Mouse (Mus musculus) limb, embryonic 13.5 days (tissue): Measurements from ENCODE around the gene 1700028K03Rik. TPM values are rescaled to one million over a fixed set of nuclear protein-coding genes. Genes with fewer than 3 reads are reported as not detected.

Source experiments
- ATAC-seq: fragments of 200-750 bp; cut with Nextera tagmentation; 2 replicates; pipeline ENCODE4 v1.8.0; 2017; ENCODE audit warnings: low read depth, moderate number of reproducible peaks, moderate TSS enrichment; ENCODE audit not compliant: low FRiP score
- H3K27ac ChIP-seq: fragments of 300-500 bp; sonication (generic); 2 replicates; pipeline ENCODE4 v1.5.1; 2015; ENCODE audit warnings: inconsistent platforms, mild to moderate bottlenecking, moderate library complexity
- H3K27me3 ChIP-seq: fragments of 300-500 bp; sonication (generic); 2 replicates; pipeline ENCODE4 v1.6.1; 2015; ENCODE audit warnings: mild to moderate bottlenecking, inconsistent platforms
- H3K36me3 ChIP-seq: fragments of 300-500 bp; sonication (generic); 2 replicates; pipeline ENCODE4 v1.6.1; 2015; ENCODE audit warnings: inconsistent platforms, mild to moderate bottlenecking, moderate library complexity
- H3K4me1 ChIP-seq: fragments of 300-500 bp; sonication (generic); 2 replicates; pipeline ENCODE4 v1.6.1; 2015; ENCODE audit warnings: inconsistent platforms
- H3K4me2 ChIP-seq: fragments of 300-500 bp; sonication (generic); replicated peaks from 2 replicates; pipeline ENCODE4 v1.6.1; 2015; ENCODE audit warnings: inconsistent platforms, mild to moderate bottlenecking, moderate library complexity
- H3K4me3 ChIP-seq: fragments of 300-500 bp; sonication (generic); 2 replicates; pipeline ENCODE4 v1.5.1; 2015; ENCODE audit warnings: moderate library complexity, mild to moderate bottlenecking, inconsistent platforms
- H3K9ac ChIP-seq: fragments of 300-500 bp; sonication (generic); 2 replicates; pipeline ENCODE4 v1.6.1; 2015; ENCODE audit warnings: mild to moderate bottlenecking, inconsistent platforms
- H3K9me3 ChIP-seq: fragments of 300-500 bp; sonication (generic); 2 replicates; pipeline ENCODE4 v1.6.1; 2016; ENCODE audit warnings: inconsistent platforms
- WGBS: fragments of 180-500 bp; shearing (Covaris S2); methylation state at CpG from one replicate; pipeline ENCODE4 v1.1.7; 2015; 5-methylcytosine and 5-hydroxymethylcytosine counted together
- polyA plus RNA-seq: library from polyadenylated mRNA; unstranded; fragments of >200 nt; fragmentation: Nextera tagmentation; extraction: Ambion mirVana; gene quantifications from 2 replicates; pipeline ENCODE4 v1.2.1, GENCODE M21; 2015

The 1700028K03Rik gene
- polyA plus RNA-seq: 0.13 and 0.17 TPM in 2 replicates

GRCm38 (mm10) chr5:107534581-107534980, at the start of gene 1700028K03Rik:
Gene 1700028K03Rik, plus strand, starts transcription at chr5:107534709.
- H3K9ac ChIP-seq: no peak within 1 kb of the TSS
- H3K36me3 ChIP-seq: no peaks in the 10 kb centered on the region
- WGBS: 73% methylated on average over 15 of the region's 15 CpGs
- no peak within 1 kb of the TSS for H3K4me2 ChIP-seq
- 0 out of 2 replicates have a peak, but pooled peaks cover 4% of the 10 kb centered on the region for H3K9me3 ChIP-seq
- H3K4me3 ChIP-seq: no peak within 1 kb of the TSS
- no peaks in the 10 kb centered on the region for H3K4me1 ChIP-seq
- H3K27me3 ChIP-seq: no peaks in the 10 kb centered on the region
- no peak for ATAC-seq
- H3K27ac ChIP-seq: no peak within 1 kb of the TSS

- H3K36me3 ChIP-seq: peaks cover 19% of the 10 kb centered on the region
- no peak overlapping the region for H3K4me3 ChIP-seq
- H3K9me3 ChIP-seq: no peaks in the 10 kb centered on the region
- 72% methylated on average over 4 of the region's 4 CpGs for WGBS
- H3K9ac ChIP-seq: no peak overlapping the region
- H3K4me1 ChIP-seq: no peaks in the 10 kb centered on the region
- ATAC-seq: no peak
- no peak overlapping the region for H3K27ac ChIP-seq
- H3K27me3 ChIP-seq: no peaks in the 10 kb centered on the region
- H3K4me2 ChIP-seq: no peak overlapping the region
Observed at GRCm38 (mm10) chr5:107488996-107489395, 45.5 kb upstream of the 1700028K03Rik start.

DNA sequence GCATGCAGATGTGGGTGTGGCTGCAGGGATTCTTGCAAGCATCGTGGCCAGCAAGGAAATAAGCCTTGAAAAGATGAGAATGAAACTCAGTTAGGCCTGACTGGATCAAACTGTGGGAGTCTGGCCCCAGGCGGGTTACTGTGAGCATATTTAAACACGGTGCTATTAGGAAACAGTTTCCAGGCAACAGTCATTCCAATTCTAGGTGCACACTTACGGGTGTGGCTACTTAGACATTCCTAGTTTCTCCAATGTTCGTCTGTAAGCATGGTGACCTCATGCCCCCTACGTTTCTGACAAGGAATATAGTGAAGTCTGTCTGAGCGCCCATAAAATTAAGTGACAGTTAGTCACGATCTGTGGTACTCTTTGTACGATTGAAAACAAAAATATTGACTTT, 43.5 kb upstream of the 1700028K03Rik start:
- WGBS: 76% methylated on average over 9 of the region's 9 CpGs
- ATAC-seq: no peak
- no peaks in the 10 kb centered on the region for H3K27me3 ChIP-seq
- 0 out of 2 replicates have a peak, but pooled peaks cover 4% of the 10 kb centered on the region for H3K9me3 ChIP-seq
- no peak overlapping the region for H3K9ac ChIP-seq
- H3K4me1 ChIP-seq: no peaks in the 10 kb centered on the region
- no peak overlapping the region for H3K4me2 ChIP-seq
- peaks cover 23% of the 10 kb centered on the region for H3K36me3 ChIP-seq
- H3K4me3 ChIP-seq: no peak overlapping the region
- no peak overlapping the region for H3K27ac ChIP-seq

DNA sequence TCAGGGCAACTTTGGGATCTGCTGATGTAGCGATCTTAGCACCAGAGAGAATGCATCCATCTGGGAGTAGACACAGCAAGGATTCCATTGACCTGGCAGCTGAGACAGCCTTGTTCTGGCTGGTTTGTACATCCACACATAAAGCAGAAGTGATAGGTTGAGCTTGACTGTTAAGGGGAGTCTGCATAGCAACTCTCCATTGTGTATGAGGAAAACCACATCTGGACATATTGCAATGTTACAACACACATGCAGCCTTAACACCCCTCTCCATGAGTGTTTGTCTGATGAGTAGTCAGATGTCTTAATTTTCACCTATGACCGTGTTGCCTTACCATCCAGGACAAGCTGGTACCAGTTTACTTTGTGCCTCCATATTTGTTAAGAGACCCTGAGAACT, 42.0 kb upstream of the 1700028K03Rik start:
- H3K27ac ChIP-seq: no peak overlapping the region
- 0 out of 2 replicates have a peak, but pooled peaks cover 4% of the 10 kb centered on the region for H3K9me3 ChIP-seq
- no peak overlapping the region for H3K9ac ChIP-seq
- no peak for ATAC-seq
- H3K36me3 ChIP-seq: peaks cover 23% of the 10 kb centered on the region
- 0 out of 2 replicates have a peak, but pooled peaks cover 1% of the 10 kb centered on the region for H3K4me1 ChIP-seq
- H3K27me3 ChIP-seq: no peaks in the 10 kb centered on the region
- WGBS: 89% methylated on average over 2 of the region's 2 CpGs
- H3K4me2 ChIP-seq: no peak overlapping the region
- H3K4me3 ChIP-seq: no peak overlapping the region

- H3K4me2 ChIP-seq: no peak overlapping the region
- H3K27me3 ChIP-seq: no peaks in the 10 kb centered on the region
- no peak overlapping the region for H3K9ac ChIP-seq
- H3K4me3 ChIP-seq: no peak overlapping the region
- peaks cover 23% of the 10 kb centered on the region for H3K36me3 ChIP-seq
- H3K4me1 ChIP-seq: peaks cover 15% of the 10 kb centered on the region
- 0 out of 2 replicates have a peak, but pooled peaks cover 4% of the 10 kb centered on the region for H3K9me3 ChIP-seq
- ATAC-seq: no peak
- H3K27ac ChIP-seq: no peak overlapping the region
- WGBS: 92% methylated on average over 5 of the region's 5 CpGs
Observed at GRCm38 (mm10) chr5:107494759-107495158, 39.8 kb upstream of the 1700028K03Rik start.

- 0 out of 2 replicates have a peak, but pooled peaks cover 4% of the 10 kb centered on the region for H3K9me3 ChIP-seq
- H3K9ac ChIP-seq: no peak overlapping the region
- H3K27me3 ChIP-seq: no peaks in the 10 kb centered on the region
- H3K36me3 ChIP-seq: peaks cover 23% of the 10 kb centered on the region
- H3K4me2 ChIP-seq: no peak overlapping the region
- peaks cover 15% of the 10 kb centered on the region for H3K4me1 ChIP-seq
- ATAC-seq: no peak
- H3K4me3 ChIP-seq: no peak overlapping the region
- 86% methylated on average over 2 of the region's 2 CpGs for WGBS
- H3K27ac ChIP-seq: no peak overlapping the region
Observed at GRCm38 (mm10) chr5:107496047-107496446, 38.5 kb upstream of the 1700028K03Rik start.

DNA sequence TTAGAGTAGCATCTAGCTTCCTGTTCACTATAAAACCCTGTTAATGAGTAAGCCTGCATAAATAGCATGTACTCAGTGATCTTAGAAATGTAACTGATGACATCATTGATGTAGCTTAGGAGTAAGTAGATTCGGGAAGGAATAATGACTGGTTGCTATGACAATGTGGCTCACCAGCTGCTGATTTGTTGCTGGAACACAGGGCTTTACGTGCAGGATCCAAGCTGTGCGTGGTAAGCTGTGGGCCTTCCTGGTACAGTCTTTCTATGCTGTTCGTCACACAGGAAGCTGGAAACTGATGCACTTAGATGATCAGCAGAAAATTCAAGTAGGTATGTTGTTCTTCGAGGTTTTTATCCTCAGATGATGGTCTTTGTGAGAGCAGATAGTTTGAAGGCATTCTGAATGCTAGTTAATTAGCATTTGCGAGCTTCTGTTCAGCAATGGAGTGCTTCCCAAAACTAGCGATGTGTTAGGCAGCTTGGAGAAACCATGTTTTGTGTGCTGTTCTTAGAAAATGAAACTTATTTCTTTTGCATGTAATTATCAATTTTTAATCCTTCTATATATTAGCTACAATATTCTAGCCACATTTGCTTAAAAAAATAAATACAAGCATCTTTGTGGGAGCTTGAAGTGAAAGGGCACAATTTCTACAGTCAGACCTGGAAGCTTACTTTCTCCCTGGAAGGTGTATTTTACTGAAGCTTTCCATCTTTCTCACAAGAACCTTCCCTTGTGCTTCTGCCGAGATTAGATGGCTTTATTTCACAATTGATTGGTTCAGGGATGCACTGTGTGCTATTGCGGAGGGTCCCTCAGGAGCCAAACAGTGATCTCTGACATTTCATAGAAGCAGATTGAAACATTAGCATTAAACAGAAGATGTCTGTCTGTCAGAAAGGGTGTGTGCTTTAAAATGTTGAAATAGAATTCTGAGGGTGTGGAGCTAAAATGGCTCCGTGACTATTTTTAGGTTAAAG, 36.7 kb upstream of the 1700028K03Rik start:
- no peak overlapping the region for H3K9ac ChIP-seq
- no peak overlapping the region for H3K27ac ChIP-seq
- H3K4me3 ChIP-seq: no peak overlapping the region
- no peak for ATAC-seq
- H3K9me3 ChIP-seq: 0 out of 2 replicates have a peak, but pooled peaks cover 4% of the 10 kb centered on the region
- H3K4me2 ChIP-seq: no peak overlapping the region
- H3K27me3 ChIP-seq: no peaks in the 10 kb centered on the region
- H3K4me1 ChIP-seq: peaks cover 15% of the 10 kb centered on the region
- whole genome bisulfite sequencing: 60% methylated on average over 10 of the region's 10 CpGs
- peaks cover 9% of the 10 kb centered on the region for H3K36me3 ChIP-seq

- no peak overlapping the region for H3K9ac ChIP-seq
- H3K36me3 ChIP-seq: peaks cover 10% of the 10 kb centered on the region
- H3K4me3 ChIP-seq: no peak overlapping the region
- 47% methylated on average over 5 of the region's 5 CpGs for WGBS
- H3K4me2 ChIP-seq: no peak overlapping the region
- no peaks in the 10 kb centered on the region for H3K27me3 ChIP-seq
- H3K4me1 ChIP-seq: peaks cover 15% of the 10 kb centered on the region
- H3K9me3 ChIP-seq: 0 out of 2 replicates have a peak, but pooled peaks cover 4% of the 10 kb centered on the region
- ATAC-seq: no peak
- H3K27ac ChIP-seq: no peak overlapping the region
Observed at GRCm38 (mm10) chr5:107498806-107499310, 35.7 kb upstream of the 1700028K03Rik start.

- Histone ChIP-seq H3K4me3 (no peak overlapping the region), H3K9me3 (no peaks in the 10 kb centered on the region), H3K4me2 (no peak overlapping the region), H3K9ac (no peak overlapping the region), H3K36me3 (peaks cover 8% of the 10 kb centered on the region), H3K4me1 (peaks cover 15% of the 10 kb centered on the region), H3K27me3 (no peaks in the 10 kb centered on the region), H3K27ac (no peak overlapping the region)
- 79% methylated on average over 5 of the region's 5 CpGs for WGBS
- ATAC-seq: no peak
Observed at GRCm38 (mm10) chr5:107499891-107500535, 34.5 kb upstream of the 1700028K03Rik start.

- Histone ChIP-seq H3K4me3 (no peak overlapping the region), H3K4me2 (no peak overlapping the region), H3K27me3 (no peaks in the 10 kb centered on the region), H3K36me3 (peaks cover 10% of the 10 kb centered on the region), H3K9me3 (no peaks in the 10 kb centered on the region), H3K4me1 (peaks cover 15% of the 10 kb centered on the region), H3K27ac (no peak overlapping the region), H3K9ac (no peak overlapping the region)
- WGBS: 86% methylated on average over 1 of the region's 1 CpGs
- ATAC-seq: no peak
Observed at GRCm38 (mm10) chr5:107500741-107501140, 33.8 kb upstream of the 1700028K03Rik start.

- no peak within 1 kb of the TSS for H3K9ac ChIP-seq
- 74% methylated on average over 4 of the region's 4 CpGs for WGBS
- no peaks in the 10 kb centered on the region for H3K27me3 ChIP-seq
- H3K27ac ChIP-seq: no peak within 1 kb of the TSS
- ATAC-seq: no peak
- H3K9me3 ChIP-seq: no peaks in the 10 kb centered on the region
- peaks cover 25% of the 10 kb centered on the region for H3K36me3 ChIP-seq
- no peak within 1 kb of the TSS for H3K4me3 ChIP-seq
- H3K4me1 ChIP-seq: no peaks in the 10 kb centered on the region
- no peak within 1 kb of the TSS for H3K4me2 ChIP-seq
Observed at GRCm38 (mm10) chr5:107507321-107507720, 27.2 kb upstream of the 1700028K03Rik start, which contains the start of gene Gm42669. Gene Gm42669, plus strand, starts transcription at chr5:107507621.

GRCm38 (mm10) chr5:107510503-107510902, 24.0 kb upstream of the 1700028K03Rik start:
- ATAC-seq: peak; percentile 19; the same call in 1 of the 2 replicates
- H3K4me3 ChIP-seq: no peak overlapping the region
- peaks cover 17% of the 10 kb centered on the region for H3K36me3 ChIP-seq
- H3K9me3 ChIP-seq: no peaks in the 10 kb centered on the region
- H3K4me2 ChIP-seq: no peak overlapping the region
- no peak overlapping the region for H3K9ac ChIP-seq
- no peaks in the 10 kb centered on the region for H3K4me1 ChIP-seq
- no peaks in the 10 kb centered on the region for H3K27me3 ChIP-seq
- no peak overlapping the region for H3K27ac ChIP-seq
- WGBS: 83% methylated on average over 10 of the region's 10 CpGs
